Comparison of ENCODE assay signal across 24 mouse cellular contexts in genomic region chr3:68657589-68658245, GRCm38 (mm10). TPM values are rescaled to one million over a fixed set of nuclear protein-coding genes. Genes with fewer than 3 reads are reported as not detected.
DNase-seq lines count a peak whose midpoint lies in the region; ATAC-seq and TF ChIP-seq lines count a peak whose summit lies in the region.
"Had no signal": no experiment of that assay in that cellular context is flagged by ENCODE, and none has a peak within 500 bp of the region (broad histone marks: within the 10 kb centered on the region; RNA-seq: fewer than 3 reads in every experiment).

No protein-coding gene starts in this region.

- H3K36me3 ChIP-seq in heart, embryonic 10.5 days, result no peaks in the 10 kb centered on the region
- H3K36me3 ChIP-seq in kidney, embryonic 15.5 days, result no peaks in the 10 kb centered on the region
- no peaks in the 10 kb centered on the region for H3K36me3 ChIP-seq in myocyte (ENCODE audit: control insufficient read depth, insufficient read depth)
- H3K36me3 ChIP-seq: forebrain, embryonic 10.5 days; neural tube, embryonic 15.5 days had no signal

- H3K9me3 ChIP-seq in heart, embryonic 10.5 days, result no peaks in the 10 kb centered on the region
- no peaks in the 10 kb centered on the region for H3K9me3 ChIP-seq in kidney, embryonic 15.5 days (replicated peaks)
- H3K9me3 ChIP-seq: forebrain, embryonic 10.5 days; neural tube, embryonic 15.5 days had no signal

- peaks cover 17% of the 10 kb centered on the region; the same call in 1 of the 2 replicates for H3K4me1 ChIP-seq in heart, embryonic 10.5 days
- H3K4me1 ChIP-seq in kidney, embryonic 15.5 days, result peaks cover 9% of the 10 kb centered on the region
- H3K4me1 ChIP-seq: neural tube, embryonic 15.5 days had no signal

- no peak overlapping the region for H3K4me2 ChIP-seq in kidney, embryonic 15.5 days
- H3K4me2 ChIP-seq in myocyte (ENCODE audit: low read depth), result peak overlapping the region; percentile 72
- H3K4me2 ChIP-seq: hindbrain, embryonic 14.5 days; midbrain, embryonic 11.5 days; neural tube, embryonic 15.5 days had no signal

- DNase-seq in heart, embryonic 10.5 days (ENCODE audit: low spot score), result peak; percentile 66
- DNase-seq in heart, postnatal 10 days, result no peak
- no peak for DNase-seq in kidney, postnatal 36 days
- DNase-seq in Muller cell, postnatal 12 days (ENCODE audit: inconsistent ontology term), result peak; percentile 77
- DNase-seq in cerebellum, postnatal 25 days, result no peak
- DNase-seq: cerebellum, adult 11 months; cerebellum, adult 9-11 months; gastrocnemius, postnatal 25 days; heart, postnatal 4 days; kidney, adult 18-20 months; lung, postnatal 4 days; thymus, postnatal 14 days had no signal

- no peaks in the 10 kb centered on the region for H3K79me2 ChIP-seq in myocyte (ENCODE audit: control insufficient read depth, insufficient read depth)

- ATAC-seq in kidney, embryonic 15.5 days (replicated peaks; ENCODE audit: low FRiP score), result no peak
- ATAC-seq: forebrain, embryonic 16.5 days; inflammation-experienced regulatory T-cells, adult 6 months had no signal

- 0 out of 2 replicates have a peak overlapping the region, but pooled peaks have one; percentile 10 for H3K27ac ChIP-seq in heart, embryonic 10.5 days
- H3K27ac ChIP-seq in kidney, embryonic 15.5 days, result 0 out of 2 replicates have a peak overlapping the region, but pooled peaks have one; percentile 4
- H3K27ac ChIP-seq: forebrain, embryonic 10.5 days; hindbrain, embryonic 14.5 days; layer of hippocampus, adult 2 months; neural tube, embryonic 15.5 days had no signal

- WGBS in heart, embryonic 10.5 days, result 8% methylated on average over 9 of the region's 9 CpGs
- WGBS in kidney, embryonic 15.5 days, result 19% methylated on average over 9 of the region's 9 CpGs

- H3K4me3 ChIP-seq in heart, embryonic 10.5 days, result no peak overlapping the region
- H3K4me3 ChIP-seq in kidney, embryonic 15.5 days (replicated peaks), result no peak overlapping the region
- H3K4me3 ChIP-seq in myocyte, result no peak overlapping the region
- H3K4me3 ChIP-seq: forebrain, embryonic 10.5 days; layer of hippocampus, adult 2 months; neural tube, embryonic 15.5 days had no signal

- no peak overlapping the region for H3ac ChIP-seq in myocyte (ENCODE audit: control insufficient read depth, insufficient read length)

- H3K27me3 ChIP-seq in heart, embryonic 10.5 days (ENCODE audit: insufficient read depth, poor library complexity, severe bottlenecking), result no peaks in the 10 kb centered on the region
- H3K27me3 ChIP-seq in kidney, embryonic 15.5 days, result no peaks in the 10 kb centered on the region
- no peaks in the 10 kb centered on the region for H3K27me3 ChIP-seq in myocyte (ENCODE audit: control insufficient read depth, insufficient read depth, insufficient read length)
- H3K27me3 ChIP-seq: neural tube, embryonic 15.5 days had no signal

- TF ChIP-seq POLR2A in myocyte (IDR thresholded peaks at IDR 0.05; ENCODE audit: insufficient read length, low read depth), result no peak

- intact Hi-C loops in heart, postnatal 10 days (cut with DNase I), result no loop called here

- H3K9ac ChIP-seq in kidney, embryonic 15.5 days, result no peak overlapping the region
- H3K9ac ChIP-seq: hindbrain, embryonic 14.5 days; neural tube, embryonic 15.5 days had no signal

TF ChIP-seq in myocyte, 11 proteins besides CTCF, POLR2A, EP300 and RAD21:
- TF ChIP-seq MYOD1 (IDR thresholded peaks at IDR 0.05; ENCODE audit: control insufficient read depth in 1 of 3, insufficient read length in 2 of 3, low read depth in 2 of 3) (peak in 1 of 3 experiments; percentile 54), POLR2AphosphoS2 (IDR thresholded peaks at IDR 0.05; ENCODE audit: insufficient read length, low read depth) (no peak), CEBPB (IDR thresholded peaks at IDR 0.05; ENCODE audit: insufficient read depth, poor library complexity, severe bottlenecking) (no peak), SRF (IDR thresholded peaks at IDR 0.05; ENCODE audit: control insufficient read depth, insufficient read length, low read depth) (no peak), TCF3 (IDR thresholded peaks at IDR 0.05; ENCODE audit: insufficient read length, low read depth) (no peak), MAX (IDR thresholded peaks at IDR 0.05; ENCODE audit: low read depth) (no peak), USF1 (IDR thresholded peaks at IDR 0.05; ENCODE audit: low read depth) (no peak), E2F4 (IDR thresholded peaks at IDR 0.05; ENCODE audit: insufficient read depth) (no peak), MYOG (IDR thresholded peaks at IDR 0.05; ENCODE audit: control insufficient read depth in 1 of 3, insufficient read depth in 1 of 3, insufficient read length in 2 of 3, low read depth in 2 of 3) (peak in 1 of 3 experiments; percentile 53), REST (IDR thresholded peaks at IDR 0.05; ENCODE audit: insufficient read depth, insufficient read length) (no peak), TCF12 (IDR thresholded peaks at IDR 0.05; ENCODE audit: insufficient read depth, poor library complexity, severe bottlenecking) (no peak)
TF ChIP-seq in myocyte: peak in this region for 2.

RNA-seq across cellular contexts. Expression of gene Il12a, which starts 32.7 kb away (rescaled TPM):
- 0.35 and 0.41 TPM in 2 replicates for polyA plus RNA-seq in heart, embryonic 10.5 days (2016; fragmentation: Nextera tagmentation; extraction: Ambion mirVana)
- under 1 TPM in 1 of 2 experiments, not detected in 1; 0.20 TPM for total RNA-seq in heart, postnatal 10 days (2021)
- polyA plus RNA-seq in kidney, embryonic 15.5 days (2015; fragmentation: Nextera tagmentation; extraction: Ambion mirVana), result 0.37 and 0.40 TPM in 2 replicates
- polyA plus RNA-seq in myocyte (2012; fragmentation: generic; extraction: Trizol), result 3.4 TPM
- total RNA-seq: liver, adult 2 months; midbrain, postnatal 0 days had no signal
- polyA plus RNA-seq: embryonic facial prominence, embryonic 11.5 days; hindbrain, embryonic 14.5 days; liver, adult 2 months; midbrain, postnatal 0 days; neural tube, embryonic 15.5 days had no signal

Comparison
In these comparisons a context has a peak if more than half of its experiments do, and no peak if none do; other contexts are left out.
1. DNase-seq: peak in heart, embryonic 10.5 days (single experiment) and Muller cell, postnatal 12 days (single experiment); none in heart, postnatal 10 days (0 of 2), kidney, postnatal 36 days (0 of 2) and cerebellum, postnatal 25 days (0 of 2).